Mouse (Mus musculus) intestine, embryonic 14.5 days (tissue): ENCODE measurements around the gene Ttc4. TPM values are rescaled to one million over a fixed set of nuclear protein-coding genes. Genes with fewer than 3 reads are reported as not detected.

Source experiments
- ATAC-seq: fragments of 200-750 bp; cut with Nextera tagmentation; replicated peaks from 2 replicates; pipeline ENCODE4 v1.8.0; 2017; ENCODE audit warnings: low read depth, moderate number of reproducible peaks, moderate TSS enrichment, moderate library complexity; ENCODE audit not compliant: low FRiP score, low TSS enrichment
- DNase-seq: peaks from one replicate; pipeline ENCODE4 v3.0.0-alpha.2; 2018; ENCODE audit warnings: low spot score
- H3K27ac ChIP-seq: fragments of 300-500 bp; sonication (generic); 2 replicates; pipeline ENCODE4 v1.5.1; 2014; ENCODE audit warnings: low read depth, mild to moderate bottlenecking, control low read depth
- H3K27me3 ChIP-seq: fragments of 300-500 bp; sonication (generic); replicated peaks from 2 replicates; pipeline ENCODE4 v1.6.1; 2014; ENCODE audit warnings: low read length, control low read depth; ENCODE audit not compliant: control insufficient read depth, insufficient read depth
- H3K36me3 ChIP-seq: fragments of 300-500 bp; sonication (generic); 2 replicates; pipeline ENCODE4 v1.6.1; 2014; ENCODE audit warnings: low read length, control low read depth; ENCODE audit not compliant: control insufficient read depth, insufficient read depth
- H3K4me1 ChIP-seq: fragments of 300-500 bp; sonication (generic); replicated peaks from 2 replicates; pipeline ENCODE4 v1.6.1; 2014; ENCODE audit warnings: low read length, control low read depth, mixed read lengths; ENCODE audit not compliant: control insufficient read depth, insufficient read depth
- H3K4me2 ChIP-seq: fragments of 300-500 bp; sonication (generic); 2 replicates; pipeline ENCODE4 v1.6.1; 2014; ENCODE audit warnings: low read length
- H3K4me3 ChIP-seq: fragments of 300-500 bp; sonication (generic); 2 replicates; pipeline ENCODE4 v1.5.1; 2014; ENCODE audit warnings: low read depth, low read length, control low read depth, mixed read lengths
- H3K9ac ChIP-seq: fragments of 300-500 bp; sonication (generic); 2 replicates; pipeline ENCODE4 v1.6.1; 2014; ENCODE audit warnings: mild to moderate bottlenecking, low read length
- H3K9me3 ChIP-seq: fragments of 300-500 bp; sonication (generic); 2 replicates; pipeline ENCODE4 v1.6.1; 2016; ENCODE audit warnings: low read length, control low read depth; ENCODE audit not compliant: control insufficient read depth
- WGBS: fragments of 180-500 bp; shearing (Covaris S2); extraction: QIAGEN DNeasy Blood & Tissue Kit; methylation state at CpG from one replicate; pipeline ENCODE4 v1.1.7; 2014; 5-methylcytosine and 5-hydroxymethylcytosine counted together
- polyA plus RNA-seq: library from polyadenylated mRNA; unstranded; fragments of >200 nt; fragmentation: Nextera tagmentation; extraction: Ambion mirVana; gene quantifications from 2 replicates; pipeline ENCODE4 v1.2.1, GENCODE M21; 2014

Gene Ttc4
- polyA plus RNA-seq, 1 experiment from 2014 or later = 83.1 TPM

DNA sequence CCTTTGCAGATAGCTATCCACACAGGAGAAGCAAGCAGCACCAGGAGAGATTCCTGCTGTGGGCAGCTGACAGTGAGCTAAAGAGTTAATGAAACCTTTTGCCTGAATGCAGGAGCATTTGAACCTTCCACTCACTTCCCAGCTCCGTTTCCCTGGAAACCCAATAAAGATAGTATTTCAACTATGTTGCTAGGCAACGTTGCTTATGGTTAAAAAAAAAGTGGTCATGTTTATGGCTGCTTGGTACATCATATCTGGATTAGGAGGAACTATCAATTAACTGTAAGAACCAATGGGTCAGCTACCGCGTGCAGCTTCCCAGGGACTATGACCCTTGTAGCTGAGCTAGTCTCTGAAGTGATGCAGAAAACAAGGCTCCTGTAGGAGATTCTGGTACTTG lies 22.1 kb upstream of the Ttc4 start:
- DNase-seq = no peak
- H3K4me3 ChIP-seq = no peak overlapping the region
- H3K27ac ChIP-seq = no peak overlapping the region
- H3K9ac ChIP-seq = no peak overlapping the region
- H3K4me2 ChIP-seq = no peak overlapping the region
- WGBS = 29% methylated on average over 4 of the region's 4 CpGs
- no peaks in the 10 kb centered on the region for H3K27me3 ChIP-seq
- H3K36me3 ChIP-seq = no peaks in the 10 kb centered on the region
- H3K4me1 ChIP-seq = peaks cover 16% of the 10 kb centered on the region; the same call in 1 of the 2 replicates
- ATAC-seq = no peak
- H3K9me3 ChIP-seq = no peaks in the 10 kb centered on the region

DNA sequence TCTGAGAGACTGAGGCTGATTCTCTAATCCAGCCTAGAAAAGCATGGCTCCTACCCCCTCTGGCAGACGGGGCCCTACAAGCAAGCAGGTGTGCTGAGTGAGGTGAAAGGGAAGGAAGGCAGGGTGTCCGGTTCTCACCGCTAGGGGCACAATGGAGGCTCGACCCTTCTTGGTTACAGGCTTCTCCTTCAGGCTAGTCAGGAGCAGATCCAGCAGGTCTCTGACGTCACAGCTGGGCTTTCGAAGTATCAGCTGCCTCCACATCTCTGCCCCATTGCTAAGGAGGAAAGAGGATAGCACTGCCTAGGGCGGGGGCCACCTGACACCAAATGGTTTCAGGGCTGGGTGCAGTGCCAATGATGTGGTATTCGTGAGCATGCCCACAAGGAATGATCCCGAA lies 21.2 kb upstream of the Ttc4 start:
- Histone ChIP-seq H3K36me3 (no peaks in the 10 kb centered on the region), H3K4me2 (no peak overlapping the region), H3K27me3 (no peaks in the 10 kb centered on the region), H3K4me3 (no peak overlapping the region), H3K27ac (no peak overlapping the region), H3K9ac (no peak overlapping the region), H3K4me1 (peaks cover 13% of the 10 kb centered on the region; the same call in 1 of the 2 replicates), H3K9me3 (no peaks in the 10 kb centered on the region)
- WGBS = 16% methylated on average over 9 of the region's 9 CpGs
- ATAC-seq (peak; percentile 79), DNase-seq (peak; percentile 75)

GRCm38 (mm10) chr4:106693841-106694430 lies 15.2 kb upstream of the Ttc4 start:
- DNase-seq (no peak), ATAC-seq (no peak)
- no peak overlapping the region for H3K4me3 ChIP-seq
- no peaks in the 10 kb centered on the region for H3K9me3 ChIP-seq
- no peak overlapping the region for H3K9ac ChIP-seq
- no peak overlapping the region for H3K4me2 ChIP-seq
- H3K27ac ChIP-seq = no peak overlapping the region
- 83% methylated on average over 15 of the region's 15 CpGs for WGBS
- H3K4me1 ChIP-seq = no peaks in the 10 kb centered on the region
- no peaks in the 10 kb centered on the region for H3K36me3 ChIP-seq
- H3K27me3 ChIP-seq = no peaks in the 10 kb centered on the region

GRCm38 (mm10) chr4:106688636-106689296 lies 10.0 kb upstream of the Ttc4 start:
- DNase-seq (no peak), ATAC-seq (0 out of 2 replicates have a peak, but pooled peaks have one; percentile 43)
- no peak overlapping the region for H3K4me3 ChIP-seq
- 40% methylated on average over 3 of the region's 3 CpGs for WGBS
- H3K9ac ChIP-seq = no peak overlapping the region
- H3K36me3 ChIP-seq = no peaks in the 10 kb centered on the region
- H3K4me2 ChIP-seq = no peak overlapping the region
- no peak overlapping the region for H3K27ac ChIP-seq
- no peaks in the 10 kb centered on the region for H3K27me3 ChIP-seq
- no peaks in the 10 kb centered on the region for H3K9me3 ChIP-seq
- H3K4me1 ChIP-seq = no peaks in the 10 kb centered on the region

GRCm38 (mm10) chr4:106680955-106681354 lies 2.2 kb upstream of the Ttc4 start:
- H3K36me3 ChIP-seq = peaks cover 13% of the 10 kb centered on the region
- no peak for ATAC-seq

DNA sequence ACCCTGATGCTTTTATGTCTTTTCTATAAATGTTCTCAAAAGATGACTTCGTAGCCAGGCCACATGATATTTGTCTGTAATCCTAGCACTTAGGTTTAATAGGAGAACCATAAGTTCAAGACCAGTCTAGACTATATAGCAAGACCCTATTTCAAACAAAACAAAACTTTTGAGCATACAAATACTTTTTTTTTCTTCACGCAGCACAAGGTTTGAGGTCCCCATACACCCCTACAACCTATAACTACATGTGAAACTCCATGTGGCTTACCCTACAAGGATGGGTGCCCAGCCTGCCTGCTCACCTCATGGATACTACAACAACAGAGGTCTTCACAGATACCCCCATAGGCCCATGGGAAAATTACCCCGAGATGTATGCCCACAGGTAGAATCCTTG lies 408 bp upstream of the Ttc4 start:
- Histone ChIP-seq H3K4me1 (peaks cover 7% of the 10 kb centered on the region), H3K36me3 (peaks cover 30% of the 10 kb centered on the region), H3K9me3 (no peaks in the 10 kb centered on the region), H3K27ac (no peak overlapping the region), H3K4me3 (peak overlapping the region; percentile 88; the same call in 1 of the 2 replicates), H3K27me3 (no peaks in the 10 kb centered on the region), H3K4me2 (peak overlapping the region; percentile 89), H3K9ac (no peak overlapping the region)
- ATAC-seq (peak; percentile 52), DNase-seq (no peak)
- WGBS = 40% methylated on average over 3 of the region's 3 CpGs

More at GRCm38 (mm10) chr4:106680955-106681354, 2.2 kb upstream of the Ttc4 start:
- Histone ChIP-seq H3K9ac (no peak overlapping the region), H3K9me3 (no peaks in the 10 kb centered on the region), H3K27me3 (no peaks in the 10 kb centered on the region), H3K4me1 (peaks cover 7% of the 10 kb centered on the region), H3K4me3 (no peak overlapping the region), H3K27ac (no peak overlapping the region), H3K4me2 (no peak overlapping the region)
- WGBS = 59% methylated on average over 2 of the region's 2 CpGs
- no peak for DNase-seq

GRCm38 (mm10) chr4:106676749-106677148 lies 2.0 kb downstream of the Ttc4 start:
- WGBS = 80% methylated on average over 5 of the region's 5 CpGs
- Histone ChIP-seq H3K9me3 (no peaks in the 10 kb centered on the region), H3K4me1 (peaks cover 7% of the 10 kb centered on the region), H3K27me3 (no peaks in the 10 kb centered on the region), H3K4me3 (no peak overlapping the region), H3K9ac (no peak overlapping the region), H3K36me3 (peaks cover 54% of the 10 kb centered on the region), H3K4me2 (no peak overlapping the region), H3K27ac (no peak overlapping the region)
- ATAC-seq (no peak), DNase-seq (no peak)

DNA sequence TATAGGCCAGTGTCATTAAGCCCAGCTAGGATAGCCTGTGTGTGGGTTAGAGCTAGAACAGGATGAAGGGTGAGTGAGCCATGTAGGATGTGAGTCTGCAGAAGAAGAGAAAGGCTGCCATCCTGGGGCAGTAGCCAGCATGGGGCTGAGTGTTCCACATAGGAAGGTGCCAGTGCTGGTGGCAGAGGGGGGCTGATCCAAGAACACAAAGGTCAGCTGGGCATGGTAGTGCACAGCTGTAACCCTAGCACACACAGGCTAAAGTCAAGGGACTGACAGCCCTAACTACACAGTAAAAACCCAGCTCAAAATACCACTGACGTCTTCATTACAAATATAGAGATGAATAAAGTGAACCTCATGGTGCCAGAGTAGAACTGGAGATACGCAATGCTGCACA lies 12.2 kb downstream of the Ttc4 start:
- no peaks in the 10 kb centered on the region for H3K4me1 ChIP-seq
- DNase-seq = no peak
- no peak overlapping the region for H3K4me3 ChIP-seq
- H3K4me2 ChIP-seq = no peak overlapping the region
- H3K27ac ChIP-seq = no peak overlapping the region
- no peaks in the 10 kb centered on the region for H3K27me3 ChIP-seq
- no peaks in the 10 kb centered on the region for H3K9me3 ChIP-seq
- WGBS = 85% methylated on average over 2 of the region's 2 CpGs
- H3K36me3 ChIP-seq = peaks cover 98% of the 10 kb centered on the region
- ATAC-seq = no peak
- no peak overlapping the region for H3K9ac ChIP-seq

GRCm38 (mm10) chr4:106665673-106666072 lies 13.1 kb downstream of the Ttc4 start:
- no peak overlapping the region for H3K27ac ChIP-seq
- H3K9ac ChIP-seq = no peak overlapping the region
- ATAC-seq (no peak), DNase-seq (no peak)
- no peak overlapping the region for H3K4me2 ChIP-seq
- H3K36me3 ChIP-seq = peaks cover 97% of the 10 kb centered on the region
- no peaks in the 10 kb centered on the region for H3K9me3 ChIP-seq
- no peaks in the 10 kb centered on the region for H3K27me3 ChIP-seq
- WGBS = 93% methylated on average over 10 of the region's 10 CpGs
- no peaks in the 10 kb centered on the region for H3K4me1 ChIP-seq
- H3K4me3 ChIP-seq = no peak overlapping the region
